Mouse (Mus musculus): ENCODE results near the gene Ccdc12. TPM values are rescaled to one million over a fixed set of nuclear protein-coding genes. Genes with fewer than 3 reads are reported as not detected.

The Ccdc12 gene
- total RNA-seq, 2 experiments from 2014 or later = 50.2 to 66.0 TPM

DNA sequence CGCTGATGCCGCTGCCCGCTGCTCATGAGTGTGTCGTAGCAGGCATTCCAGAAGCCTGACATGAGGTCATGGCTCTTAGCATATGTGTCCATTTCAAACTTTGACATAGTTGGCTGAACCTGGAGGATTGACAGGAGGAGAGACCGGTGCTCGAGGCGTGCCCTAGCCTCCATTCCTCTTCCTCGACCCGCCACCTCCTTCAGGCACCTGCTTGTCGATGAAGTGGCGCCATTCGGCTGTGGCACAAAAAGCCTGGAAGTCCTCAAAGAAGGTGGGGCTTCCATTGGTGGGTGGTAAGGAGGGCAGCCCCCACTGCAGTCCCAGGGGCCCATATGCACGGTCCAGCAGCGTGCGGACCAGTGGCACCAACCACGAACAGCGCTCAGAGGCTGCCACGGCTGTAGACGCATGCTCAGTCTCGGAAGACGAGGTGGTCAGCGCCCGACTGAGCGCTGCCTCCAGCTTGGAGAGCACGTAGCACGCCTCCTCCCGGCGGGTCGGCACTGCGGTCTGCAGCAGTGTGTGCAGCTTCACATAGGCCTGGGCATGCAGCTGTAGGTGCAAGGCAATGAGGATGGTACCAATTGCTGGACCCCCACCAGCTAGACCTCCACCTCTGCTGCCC lies 24.5 kb upstream of the Ccdc12 start:
- TF ChIP-seq CTCF (conservative IDR thresholded peaks at IDR 0.05) = no peak; the same call in none of the 2 replicates
- no peak overlapping the region for H3K27ac ChIP-seq
- no peak for DNase-seq (ENCODE audit: low spot score in 2 of 2)
- H3K4me3 ChIP-seq = no peak overlapping the region

DNA sequence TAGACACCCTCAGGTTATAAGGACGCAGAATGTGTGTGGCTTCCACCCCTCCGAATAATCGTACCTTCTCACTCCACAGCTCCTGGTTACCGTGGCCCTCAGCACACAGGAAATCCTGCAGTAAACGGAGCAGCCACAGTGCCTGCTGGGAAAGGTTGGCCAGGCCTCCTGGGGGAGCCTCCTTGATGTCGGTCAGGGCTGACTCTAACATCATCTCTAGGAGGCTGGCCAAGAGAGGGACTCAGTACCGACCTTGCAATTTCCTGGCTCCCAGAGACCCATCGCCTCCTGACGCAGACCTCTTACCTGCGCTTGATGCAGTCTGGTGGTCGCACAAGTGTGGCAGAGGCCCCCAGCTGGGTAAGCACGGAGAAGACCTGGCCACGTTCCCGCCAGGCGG lies 23.6 kb upstream of the Ccdc12 start:
- no peak for DNase-seq (ENCODE audit: low spot score in 2 of 2)
- no peak for TF ChIP-seq CTCF (conservative IDR thresholded peaks at IDR 0.05)
- Histone ChIP-seq H3K4me3 (no peak overlapping the region), H3K27ac (no peak overlapping the region)

DNA sequence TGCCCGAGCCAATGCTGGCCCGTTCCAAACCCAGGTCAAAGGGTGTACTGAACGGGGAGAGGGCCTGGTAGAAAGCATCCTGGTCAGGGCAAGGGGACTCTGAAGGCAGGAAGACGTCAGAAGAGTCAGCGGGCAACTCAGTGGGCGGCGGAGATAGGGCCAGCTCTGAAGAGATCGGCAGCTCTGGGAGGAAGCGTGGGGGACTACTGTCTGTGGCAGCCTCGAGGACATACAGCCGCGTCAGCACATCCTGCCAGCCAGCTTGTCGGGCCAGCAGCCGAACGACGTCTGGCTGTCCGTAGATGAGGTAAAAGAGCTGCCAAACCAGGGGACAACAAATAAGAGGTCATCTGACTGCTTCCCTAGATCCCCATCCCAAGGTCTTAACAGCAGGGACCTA lies 22.4 kb upstream of the Ccdc12 start:
- DNase-seq (ENCODE audit: low spot score in 2 of 2) = no peak
- Histone ChIP-seq H3K4me3 (no peak overlapping the region), H3K27ac (0 out of 2 replicates have a peak overlapping the region, but pooled peaks have one; percentile 18)
- no peak for TF ChIP-seq CTCF (conservative IDR thresholded peaks at IDR 0.05)

DNA sequence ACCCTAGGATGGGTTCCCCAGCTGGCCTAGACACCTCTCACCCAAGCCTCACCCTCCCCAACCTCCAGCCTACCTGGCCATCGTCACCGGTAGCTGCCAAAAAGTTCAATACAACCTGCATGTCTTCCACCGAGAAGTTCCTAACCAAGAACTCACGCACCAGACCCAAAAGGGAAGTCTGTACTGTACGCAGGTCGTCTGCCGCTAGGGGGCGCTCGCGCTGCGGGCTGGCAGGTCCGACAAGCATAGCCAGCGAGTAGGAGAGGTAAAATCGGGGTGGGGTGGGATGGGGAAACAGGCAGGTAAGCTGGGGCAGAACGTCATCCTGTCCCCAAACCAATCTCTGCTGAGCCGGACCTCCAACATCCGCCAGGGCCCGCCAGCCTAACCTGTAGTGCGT lies 21.1 kb upstream of the Ccdc12 start:
- H3K27ac ChIP-seq = no peak overlapping the region
- TF ChIP-seq CTCF (conservative IDR thresholded peaks at IDR 0.05) = peak; percentile 86

DNA sequence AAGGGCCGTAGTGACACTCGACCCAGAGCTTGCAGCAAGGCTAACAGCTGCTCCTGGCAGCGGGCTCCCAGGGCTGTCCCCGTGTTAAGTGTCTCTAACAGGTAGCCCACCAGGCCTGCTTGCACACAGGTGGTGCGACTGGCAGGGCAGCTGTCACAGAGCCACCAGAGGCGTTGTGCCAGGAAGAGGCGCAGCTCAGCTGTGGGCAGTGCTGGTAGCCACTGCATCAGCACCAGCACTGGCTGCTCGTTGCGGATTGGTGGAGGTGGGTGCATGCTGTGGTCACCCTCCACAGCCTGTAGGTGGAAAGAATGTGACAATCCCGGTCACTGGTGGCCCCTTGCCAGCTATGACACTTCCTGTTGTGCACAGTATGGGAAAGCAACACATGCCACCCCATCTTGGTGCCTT lies 17.7 kb upstream of the Ccdc12 start:
- H3K27ac ChIP-seq = no peak overlapping the region
- H3K4me3 ChIP-seq = no peak overlapping the region
- no peak for DNase-seq (ENCODE audit: low spot score in 2 of 2)
- TF ChIP-seq CTCF (conservative IDR thresholded peaks at IDR 0.05) = no peak

More for the DNA sequence above, 21.1 kb upstream of the Ccdc12 start:
- H3K4me3 ChIP-seq = no peak overlapping the region
- peak; percentile 79 to 93 for DNase-seq (ENCODE audit: low spot score in 2 of 2)

DNA sequence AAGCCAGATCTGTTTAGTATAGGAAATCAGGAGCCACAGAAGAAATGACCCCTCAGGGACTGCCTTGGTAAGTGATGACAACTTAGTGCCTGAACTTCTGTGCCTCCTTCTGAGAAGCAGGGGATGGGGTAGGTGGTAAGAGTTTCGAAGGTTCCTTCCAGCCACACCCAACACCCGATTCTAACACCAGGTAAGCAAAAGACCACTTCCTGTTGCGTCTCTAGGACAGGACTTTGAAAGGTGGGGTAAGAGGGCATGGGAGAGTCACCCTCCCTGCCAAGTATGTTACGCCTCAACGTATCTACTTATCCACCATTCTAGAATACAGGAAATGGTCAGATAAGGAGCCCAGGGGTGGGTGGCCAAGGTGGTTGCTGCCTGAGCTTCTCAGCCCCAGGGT lies 15.3 kb upstream of the Ccdc12 start:
- DNase-seq (ENCODE audit: low spot score in 2 of 2) = no peak
- Histone ChIP-seq H3K4me3 (no peak overlapping the region), H3K27ac (no peak overlapping the region)
- no peak for TF ChIP-seq CTCF (conservative IDR thresholded peaks at IDR 0.05)

DNA sequence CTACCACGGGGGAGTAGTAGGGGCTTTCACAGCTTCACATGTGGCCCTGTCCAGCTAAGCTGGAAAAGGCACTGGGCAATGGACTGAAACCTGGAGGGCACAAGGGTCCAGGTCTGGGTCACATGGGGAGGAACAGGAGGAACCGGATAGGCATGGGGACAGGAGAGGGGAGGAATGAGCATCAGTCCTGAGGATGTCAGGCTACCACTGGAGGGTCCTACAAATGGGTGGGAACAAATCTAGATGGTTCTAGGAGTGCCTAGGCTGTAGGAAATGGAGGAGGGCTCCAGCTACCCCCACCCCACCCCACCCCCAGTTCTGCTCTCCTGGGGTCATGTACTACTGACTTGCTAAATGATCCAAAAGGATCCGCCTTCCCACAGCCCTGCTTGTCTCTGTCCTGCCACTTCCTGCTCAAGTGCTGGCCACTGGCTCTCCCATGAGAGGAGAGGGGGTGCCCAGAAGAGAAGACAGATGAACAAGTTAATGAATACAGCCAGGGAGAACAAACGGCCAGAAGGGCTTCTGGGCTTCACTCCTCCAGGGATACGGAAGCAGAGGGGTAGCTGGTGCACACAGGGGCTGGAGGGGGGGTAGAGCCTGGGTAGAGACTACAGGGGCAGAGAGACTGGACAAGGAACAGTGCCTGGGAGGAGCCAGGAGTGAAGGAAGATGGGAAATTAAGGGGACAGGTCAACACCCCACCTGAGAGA lies 13.3 kb upstream of the Ccdc12 start:
- Histone ChIP-seq H3K4me3 (no peak overlapping the region), H3K27ac (no peak overlapping the region)
- TF ChIP-seq CTCF (conservative IDR thresholded peaks at IDR 0.05) = no peak
- no peak for DNase-seq (ENCODE audit: low spot score in 2 of 2)

DNA sequence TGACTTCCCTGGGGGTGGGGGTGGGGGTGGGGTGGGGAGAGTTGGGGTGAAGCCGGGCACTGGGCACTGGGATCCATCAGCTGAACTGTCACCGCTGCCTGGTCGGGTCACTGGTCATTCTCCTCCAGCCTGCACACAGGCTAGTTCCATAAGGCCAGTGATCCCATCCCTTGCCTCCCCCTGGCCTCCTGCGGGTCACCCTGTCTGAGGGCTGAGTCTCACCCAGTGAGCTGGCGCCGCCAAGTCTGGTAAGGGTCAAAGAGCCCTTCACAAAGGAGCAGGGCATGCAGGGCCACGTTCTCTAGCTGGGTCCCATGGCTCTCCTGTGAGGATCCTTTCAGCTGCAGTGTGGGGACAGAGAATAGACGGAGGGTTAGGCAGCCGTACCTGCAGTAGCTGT lies 12.5 kb upstream of the Ccdc12 start:
- TF ChIP-seq CTCF (conservative IDR thresholded peaks at IDR 0.05) = no peak
- H3K4me3 ChIP-seq = no peak overlapping the region
- no peak overlapping the region for H3K27ac ChIP-seq
- no peak for DNase-seq (ENCODE audit: low spot score in 2 of 2)

DNA sequence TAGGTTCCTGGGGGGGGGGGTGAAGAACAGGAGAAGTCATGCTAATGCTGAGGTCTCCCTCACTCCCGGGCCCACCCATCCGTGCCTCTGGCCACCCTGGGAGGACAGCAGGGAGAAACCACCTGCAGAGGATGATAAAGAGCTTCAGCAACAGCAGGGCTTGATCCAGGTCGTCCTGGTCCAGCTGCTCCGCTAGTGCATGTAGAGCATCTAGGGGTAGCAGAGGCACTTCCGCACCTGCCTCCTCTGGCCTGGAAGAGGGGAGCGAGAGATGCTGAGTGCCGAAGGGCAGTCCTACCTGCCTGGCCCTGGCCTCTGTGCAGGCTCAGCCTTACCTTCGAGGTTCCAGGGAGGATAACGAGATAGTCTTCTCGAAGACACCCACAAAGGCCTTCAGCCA lies 12.0 kb upstream of the Ccdc12 start:
- no peak for DNase-seq (ENCODE audit: low spot score in 2 of 2)
- Histone ChIP-seq H3K4me3 (no peak overlapping the region), H3K27ac (no peak overlapping the region)
- TF ChIP-seq CTCF (conservative IDR thresholded peaks at IDR 0.05) = no peak

DNA sequence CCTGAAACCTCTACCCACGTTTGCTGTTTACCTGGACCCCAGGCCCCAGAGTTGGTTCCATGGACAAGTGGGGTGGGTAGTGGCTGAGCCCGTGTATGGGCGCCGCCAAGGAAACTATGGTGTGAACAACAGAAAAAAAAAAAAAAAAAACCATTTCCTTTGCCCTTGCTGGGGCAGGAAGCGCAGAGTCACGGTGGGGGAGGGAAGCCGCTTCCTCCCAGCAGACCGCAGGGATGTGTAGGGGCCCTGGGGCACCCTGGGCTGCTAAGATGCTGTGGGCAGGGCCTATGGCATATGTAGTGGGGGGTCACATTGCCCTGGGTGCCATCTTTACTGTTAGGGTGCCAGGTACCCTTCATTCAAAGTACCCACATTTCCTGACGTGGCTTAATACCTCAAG lies 11.1 kb upstream of the Ccdc12 start:
- TF ChIP-seq CTCF (conservative IDR thresholded peaks at IDR 0.05) = no peak
- no peak overlapping the region for H3K27ac ChIP-seq
- DNase-seq (ENCODE audit: low spot score in 2 of 2) = no peak
- H3K4me3 ChIP-seq = no peak overlapping the region

DNA sequence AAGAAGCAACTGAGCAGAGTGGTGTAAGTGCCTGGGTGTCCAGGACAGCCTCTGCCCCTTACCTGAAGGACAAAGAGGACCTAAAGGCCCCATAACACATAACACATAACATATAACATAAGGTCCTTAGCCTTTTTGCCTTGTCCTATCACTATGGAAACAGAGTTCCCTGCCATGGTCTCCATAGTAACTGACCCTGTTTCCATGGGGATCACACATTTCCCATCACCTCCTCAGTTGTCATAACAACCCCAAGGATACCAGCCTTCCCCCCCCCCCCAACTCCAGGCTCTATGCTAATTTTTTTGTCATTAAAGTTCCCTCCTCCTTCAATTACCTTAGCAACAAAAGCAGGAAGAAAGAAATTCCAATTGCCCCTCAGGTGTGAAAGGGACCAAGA lies 6.5 kb upstream of the Ccdc12 start:
- no peak overlapping the region for H3K4me3 ChIP-seq
- H3K27ac ChIP-seq = peak overlapping the region; percentile 86
- peak in 1 of 2 experiments; percentile 65 for DNase-seq (ENCODE audit: low spot score in 2 of 2)
- no peak for TF ChIP-seq CTCF (conservative IDR thresholded peaks at IDR 0.05)

DNA sequence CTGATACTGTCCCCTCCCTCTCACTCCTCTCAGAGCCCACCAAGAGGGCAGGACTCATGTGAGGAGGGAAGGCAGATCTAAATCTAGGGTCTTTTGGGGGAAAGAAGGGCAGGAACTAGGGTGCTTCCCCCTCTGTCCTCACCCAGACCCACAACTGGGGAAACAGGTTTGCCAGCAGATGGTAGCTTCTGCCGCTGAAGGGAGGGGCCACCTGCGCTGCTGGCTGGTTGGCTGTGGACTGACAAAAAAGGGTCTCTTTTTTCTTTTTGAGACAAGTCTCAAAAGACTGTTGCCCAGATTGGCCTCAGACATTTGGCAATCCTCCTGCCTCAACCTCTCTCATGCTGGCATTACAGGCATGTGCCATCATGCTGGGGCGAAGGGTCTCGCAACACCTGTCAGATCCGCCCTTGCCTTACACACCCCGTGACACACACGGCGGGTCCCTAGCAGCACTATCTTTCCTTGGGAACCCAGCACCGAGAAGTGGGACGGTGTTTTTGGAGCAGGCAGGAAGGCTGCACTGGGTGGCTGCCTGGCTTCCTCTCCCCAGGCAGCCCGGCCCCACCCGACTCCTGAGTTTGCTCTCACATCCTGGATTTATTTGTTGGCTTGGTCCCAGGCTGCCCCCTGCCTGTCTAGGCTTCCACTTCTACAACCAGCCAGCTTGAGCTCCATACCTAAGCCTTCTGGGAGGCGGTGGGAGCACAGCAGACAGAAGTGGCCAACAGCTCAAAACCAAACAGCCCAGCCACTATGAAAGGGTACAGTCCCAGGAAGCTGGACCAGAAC lies 4.2 kb upstream of the Ccdc12 start:
- Histone ChIP-seq H3K27ac (peak overlapping the region; percentile 100), H3K4me3 (peak overlapping the region; percentile 78; the same call in 1 of the 2 replicates)
- peak; percentile 39 for TF ChIP-seq CTCF (conservative IDR thresholded peaks at IDR 0.05)
- no peak for DNase-seq (ENCODE audit: low spot score in 2 of 2)

DNA sequence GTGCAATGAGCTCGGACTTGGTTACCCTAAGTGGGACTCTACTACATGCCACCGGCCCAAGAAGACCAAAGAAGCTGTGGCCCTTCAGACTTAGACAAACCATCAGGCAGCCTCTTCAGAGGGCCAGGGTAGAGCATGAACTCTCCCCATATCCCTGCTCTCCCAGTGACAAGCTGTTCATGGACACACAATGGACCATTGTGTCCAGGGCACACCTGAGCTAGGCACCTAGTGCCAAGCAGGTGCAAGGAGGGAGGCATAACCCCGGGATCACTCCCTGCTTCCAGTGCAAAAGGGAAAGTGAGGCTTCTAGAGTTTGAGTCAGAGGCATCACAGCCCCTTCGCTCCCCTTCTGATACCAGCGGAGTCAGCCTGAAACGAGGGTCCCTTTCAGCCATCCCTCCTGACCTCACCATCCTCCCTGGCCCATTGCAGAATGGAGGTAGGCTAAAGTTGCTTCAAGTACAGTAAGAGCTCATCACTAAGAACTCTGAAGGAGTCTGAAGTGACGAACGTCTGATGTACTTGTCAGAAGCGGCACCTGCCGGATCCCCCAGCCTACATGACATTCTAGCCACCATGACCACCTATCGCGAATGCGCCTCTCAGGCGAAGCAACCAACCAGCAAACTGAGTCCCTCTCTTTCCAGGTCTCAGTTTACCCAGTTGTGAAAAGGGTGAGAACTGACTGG lies 3.2 kb upstream of the Ccdc12 start:
- no peak for DNase-seq (ENCODE audit: low spot score in 2 of 2)
- Histone ChIP-seq H3K4me3 (peak overlapping the region; percentile 78), H3K27ac (peak overlapping the region; percentile 100)
- TF ChIP-seq CTCF (conservative IDR thresholded peaks at IDR 0.05) = no peak
